Mouse (Mus musculus) embryo, embryonic 10.5 days (tissue): Measurements from ENCODE around the gene Rbm26.

Source experiments
- DNase-seq: peaks from one replicate; pipeline ENCODE4 v3.0.0-alpha.2; 2015; ENCODE audit warnings: low spot score

Gene Rbm26

DNA sequence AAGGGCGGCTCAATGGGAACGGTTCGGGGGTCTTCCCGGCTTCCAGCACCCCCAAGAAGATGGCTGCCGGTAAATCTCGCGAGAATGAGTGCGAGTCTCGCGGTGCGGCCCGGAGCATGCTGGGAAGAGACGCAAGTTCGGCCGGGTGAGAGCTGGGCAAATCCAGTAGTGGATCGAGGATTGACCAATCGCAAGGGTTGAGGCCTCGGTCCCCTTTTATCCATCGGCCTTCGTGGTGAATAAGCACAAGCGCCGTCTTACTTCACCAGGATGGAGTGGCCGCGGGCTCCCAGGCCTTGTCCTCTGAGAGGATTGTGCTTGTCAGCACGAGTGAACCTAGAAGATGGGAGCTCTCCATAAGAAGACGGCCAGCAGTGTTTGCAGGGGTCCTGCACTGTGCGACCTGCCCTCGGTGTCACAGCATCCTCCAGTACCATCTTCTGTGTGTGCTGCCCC, at the start of gene Rbm26:
TSS of gene Rbm26 (minus strand) at position 90 of the 456 bp plus-strand sequence.
- peak; percentile 97 for DNase-seq

DNA sequence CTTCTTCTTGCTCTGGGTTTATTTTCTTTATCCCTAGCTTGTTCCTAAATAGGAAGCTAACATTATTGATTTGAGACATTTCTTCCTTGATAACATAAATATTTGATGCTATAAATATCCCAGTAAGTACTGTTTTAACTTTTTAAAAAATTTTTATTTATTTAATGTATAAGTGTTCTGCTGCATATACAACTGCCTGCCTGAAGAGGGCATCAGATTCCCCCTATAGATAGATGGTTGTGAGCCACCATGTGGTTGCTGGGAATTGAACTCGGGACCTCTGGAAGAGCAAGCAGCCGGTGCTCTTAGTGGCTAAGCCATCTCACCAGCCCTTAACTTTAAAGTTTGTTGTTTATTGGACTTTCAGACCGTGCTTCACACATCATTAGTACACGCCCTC, 48.7 kb upstream of the Rbm26 start:
- no peak for DNase-seq

DNA sequence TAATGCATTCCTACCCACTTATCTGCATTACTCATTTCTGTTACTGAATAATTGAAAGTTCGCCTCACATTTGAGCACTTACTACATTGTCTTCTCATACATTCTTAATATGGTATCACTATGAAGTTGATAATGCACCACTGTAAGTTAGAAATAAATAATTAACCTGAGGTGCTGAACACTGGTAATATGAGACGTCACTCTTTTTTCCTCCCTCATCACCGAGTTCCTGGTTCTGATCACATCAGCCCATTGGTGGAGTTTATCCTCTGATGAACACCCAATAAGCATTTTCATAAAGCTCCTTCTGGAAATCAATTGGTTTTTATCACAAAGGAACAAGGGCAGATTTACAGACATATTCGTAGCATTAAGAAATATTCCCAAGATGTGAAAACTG, 45.1 kb upstream of the Rbm26 start:
- DNase-seq, result no peak

DNA sequence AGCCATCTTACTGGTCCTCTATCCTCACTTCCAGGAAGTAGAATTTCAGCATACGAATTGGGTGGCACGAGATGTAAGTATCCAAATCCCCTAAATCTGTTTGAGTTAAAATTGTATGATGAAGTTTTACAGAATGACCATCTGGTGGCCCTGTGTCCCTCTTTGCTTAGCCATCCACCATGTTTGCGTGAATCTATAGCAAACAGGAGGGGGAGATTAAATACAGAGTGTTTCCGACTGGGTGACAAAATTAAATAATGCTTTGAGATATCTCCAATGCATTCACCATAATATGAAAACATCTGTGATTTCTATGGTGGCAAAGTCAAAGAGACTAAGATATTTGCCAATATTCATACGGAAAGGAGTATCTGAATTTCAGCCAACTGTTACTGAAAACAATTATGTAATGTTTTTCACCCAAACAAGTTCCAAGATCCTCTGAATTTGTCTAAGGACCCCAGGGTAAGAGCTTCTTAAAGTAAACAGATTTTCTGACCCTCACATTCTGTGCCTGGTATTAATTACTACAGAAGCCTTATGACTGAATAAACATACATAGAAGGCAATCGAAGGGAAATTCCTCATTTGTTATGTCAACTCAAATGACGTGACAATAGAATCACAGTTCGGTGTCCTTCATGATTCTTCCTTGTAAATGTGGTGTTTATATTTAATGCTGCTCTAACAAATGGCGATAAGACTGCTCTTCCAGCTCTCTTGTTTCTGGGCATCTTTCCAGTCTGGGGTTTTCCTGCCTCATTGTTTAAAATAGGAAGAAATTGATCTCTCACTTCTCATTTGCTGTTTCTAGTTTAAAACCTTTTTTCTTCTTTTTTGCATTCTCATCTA, 42.6 kb upstream of the Rbm26 start:
- DNase-seq, result peak; percentile 13

DNA sequence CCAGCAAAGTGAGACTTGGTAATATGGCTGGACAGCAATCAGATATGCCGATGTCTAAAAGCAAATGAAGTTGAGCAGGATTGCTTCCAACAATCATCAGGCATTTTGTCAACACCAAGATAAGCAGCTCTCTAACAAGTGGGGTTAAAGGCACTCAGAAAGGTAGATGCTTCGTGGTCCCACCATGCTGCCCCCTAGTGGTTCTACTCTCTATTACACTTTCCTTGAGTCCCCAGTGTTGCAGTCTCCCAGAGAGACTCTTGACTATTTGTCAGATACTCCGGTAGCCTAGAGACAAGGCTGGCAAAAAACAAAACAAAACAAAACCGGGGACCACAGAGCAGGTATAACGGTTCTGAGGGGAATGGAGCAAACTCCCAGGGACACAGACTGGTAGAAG, 21.3 kb upstream of the Rbm26 start:
- DNase-seq, result peak; percentile 40

DNA sequence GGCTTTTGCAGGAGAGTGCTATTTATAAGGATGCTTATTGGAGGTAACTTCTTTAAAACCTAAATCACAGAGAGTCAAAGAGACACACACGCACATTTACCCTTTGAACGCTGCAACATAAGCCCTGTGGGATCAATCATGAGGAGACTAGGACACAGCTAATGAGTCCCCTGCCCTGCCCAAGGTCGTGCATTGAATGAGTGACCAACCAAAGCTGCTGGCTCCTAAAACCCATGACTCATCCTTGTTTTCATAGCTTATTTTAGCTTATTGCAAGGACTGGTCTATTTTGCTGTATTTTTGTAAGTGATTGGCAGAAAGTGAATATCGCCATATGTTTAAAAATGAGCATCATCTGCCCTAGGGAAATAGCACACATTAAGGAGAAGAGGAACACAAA, 17.6 kb upstream of the Rbm26 start:
- no peak for DNase-seq

DNA sequence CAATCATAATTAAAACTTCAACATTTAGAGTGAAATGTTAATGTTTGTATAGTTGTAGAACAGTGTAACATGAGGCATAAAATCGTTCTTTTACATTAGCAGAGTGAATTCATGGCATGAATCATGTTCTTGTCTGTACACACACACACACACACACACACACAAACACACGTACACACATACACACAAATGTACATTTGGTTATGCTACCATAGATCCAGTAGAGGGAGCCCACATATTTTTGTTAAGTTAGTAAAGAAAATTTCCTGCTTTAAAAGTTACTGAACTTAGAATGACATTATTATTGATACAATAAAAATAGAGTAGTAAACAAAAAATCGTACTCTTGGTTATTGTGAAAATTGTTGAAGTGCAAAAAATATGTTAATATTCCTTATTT, 7.7 kb upstream of the Rbm26 start:
- DNase-seq, result no peak

DNA sequence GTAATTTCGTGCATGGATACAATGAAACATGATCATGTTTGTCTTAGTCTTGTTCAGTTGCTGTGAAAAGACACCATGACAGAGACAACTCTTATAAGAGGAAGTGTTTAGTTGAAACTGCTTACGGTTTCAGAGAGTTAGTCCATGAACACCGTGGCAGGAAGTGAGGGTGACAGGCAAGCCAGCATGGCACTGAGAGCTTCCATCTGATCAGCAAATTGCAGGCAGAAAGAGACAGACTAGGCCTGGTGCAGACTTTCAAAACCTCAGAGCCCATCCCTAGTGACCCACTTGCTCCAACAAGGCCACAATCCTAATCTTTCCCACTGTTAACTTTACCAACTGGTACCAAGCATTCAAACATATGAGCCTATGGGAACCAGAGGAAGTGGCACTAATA, 5.7 kb upstream of the Rbm26 start:
- DNase-seq, result no peak

DNA sequence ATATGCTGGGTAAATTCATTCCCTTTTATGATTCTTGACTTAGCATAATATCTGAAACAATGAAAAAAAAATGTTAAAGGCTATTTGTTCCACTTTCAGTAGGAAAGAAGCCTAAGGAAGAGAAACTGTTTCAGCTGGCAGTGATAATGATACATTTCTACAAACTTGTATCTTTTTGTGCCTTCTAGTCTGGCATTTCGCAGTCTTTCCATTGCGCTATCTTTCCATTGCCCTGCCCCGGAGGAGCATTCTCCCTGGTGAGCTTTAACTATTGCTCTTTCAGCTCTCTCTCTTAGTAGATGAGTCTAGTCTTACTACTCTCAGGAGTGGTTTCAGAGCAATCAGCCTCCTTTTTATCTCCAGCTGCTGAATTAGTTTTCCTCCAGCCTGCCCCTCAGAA, 2.6 kb upstream of the Rbm26 start:
- no peak for DNase-seq

DNA sequence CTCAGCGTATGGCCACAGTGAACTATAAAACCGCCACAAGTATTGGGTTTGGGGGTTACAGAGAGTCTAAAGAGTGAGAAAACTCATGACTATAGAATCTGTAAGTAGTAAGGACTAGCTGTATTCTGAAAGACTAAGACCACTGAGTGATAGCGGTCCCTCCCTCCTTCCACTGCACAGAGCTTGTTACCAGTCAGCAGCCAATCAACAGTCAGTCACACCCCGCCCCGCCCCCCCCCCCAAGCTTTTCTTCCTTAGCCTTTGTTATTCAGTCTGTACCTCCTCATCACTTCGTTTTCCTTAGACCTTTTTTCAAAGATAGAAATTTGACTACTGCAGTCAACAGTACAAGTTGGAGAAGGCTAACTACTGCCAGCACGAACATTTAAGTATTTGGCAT, 1.9 kb upstream of the Rbm26 start:
- DNase-seq, result no peak

DNA sequence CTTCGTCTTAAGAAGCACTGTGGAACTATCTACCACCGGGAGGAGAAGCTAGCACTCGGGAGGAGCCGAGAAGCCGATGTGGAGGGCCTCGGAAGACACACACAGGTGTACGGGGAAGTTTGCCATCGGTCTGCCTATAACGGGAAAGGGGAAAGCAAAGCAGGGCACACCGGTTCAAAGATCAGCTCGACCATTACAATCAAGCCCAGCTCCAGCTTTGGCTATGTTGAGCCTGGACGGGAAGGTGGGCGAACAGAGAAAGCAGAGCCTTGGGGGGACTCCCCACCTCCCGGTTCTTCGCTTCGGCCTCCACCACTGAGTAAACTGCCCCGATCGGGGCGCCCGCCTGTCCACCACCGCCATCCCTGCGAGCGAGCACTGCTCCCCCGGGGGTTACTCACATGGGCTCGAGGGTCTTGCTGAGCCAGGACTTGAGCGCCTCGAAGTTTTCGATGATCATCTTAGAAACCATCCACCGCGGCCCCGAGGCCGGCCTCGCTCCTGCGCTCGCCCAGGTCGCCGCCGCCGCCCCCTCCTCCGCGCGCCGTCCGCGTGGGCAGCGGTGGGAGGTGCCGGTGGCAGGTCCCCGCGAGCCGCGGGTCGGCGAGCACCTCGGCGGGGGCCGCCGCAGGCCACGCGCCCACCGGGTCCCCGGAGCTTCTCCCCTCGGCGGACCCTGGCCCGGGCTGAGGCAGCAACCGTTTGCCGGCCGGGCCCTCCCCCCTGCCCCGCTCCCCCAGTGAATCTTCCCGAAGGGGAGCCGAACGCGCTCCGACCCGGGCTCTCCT, 552 bp downstream of the Rbm26 start:
- peak; percentile 41 for DNase-seq

DNA sequence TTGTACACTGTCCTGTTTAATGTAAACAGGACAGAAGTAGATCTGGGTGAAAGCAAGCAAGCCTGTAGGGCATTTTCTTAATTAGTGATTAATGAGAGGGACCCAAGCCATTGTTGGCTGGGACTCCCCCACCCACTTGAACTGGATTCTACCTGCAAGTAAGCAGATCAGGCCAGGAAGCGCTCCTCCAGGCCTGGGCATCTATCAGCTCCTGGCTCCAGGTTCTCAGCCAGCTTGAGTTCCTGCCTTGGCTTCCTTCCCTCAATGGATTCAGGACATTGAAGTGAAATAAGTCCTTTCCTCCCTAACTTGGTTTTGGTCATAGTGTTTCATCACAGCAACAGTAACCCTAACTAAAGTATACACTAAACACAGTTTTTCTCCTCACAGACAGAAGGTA, 9.9 kb downstream of the Rbm26 start:
- DNase-seq, result no peak

DNA sequence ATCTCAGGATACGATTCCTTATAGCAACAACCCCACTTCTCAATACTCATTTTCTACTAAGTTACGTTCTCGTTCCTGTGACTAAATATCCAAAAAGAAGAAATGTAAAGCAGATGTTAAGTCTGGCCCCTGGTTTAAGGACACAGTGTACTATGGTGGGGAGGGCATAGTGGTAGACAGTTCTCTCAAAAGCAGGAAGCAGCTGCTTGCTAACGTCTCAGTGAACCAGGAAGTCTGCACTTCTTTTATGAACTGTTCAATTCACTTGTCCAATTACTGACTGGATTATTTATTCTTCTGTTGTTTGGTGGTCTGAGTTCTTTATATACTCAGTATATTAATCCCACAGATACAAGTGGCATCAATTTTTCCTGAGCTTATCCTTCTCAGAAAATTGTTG, 12.3 kb downstream of the Rbm26 start:
- DNase-seq, result no peak

DNA sequence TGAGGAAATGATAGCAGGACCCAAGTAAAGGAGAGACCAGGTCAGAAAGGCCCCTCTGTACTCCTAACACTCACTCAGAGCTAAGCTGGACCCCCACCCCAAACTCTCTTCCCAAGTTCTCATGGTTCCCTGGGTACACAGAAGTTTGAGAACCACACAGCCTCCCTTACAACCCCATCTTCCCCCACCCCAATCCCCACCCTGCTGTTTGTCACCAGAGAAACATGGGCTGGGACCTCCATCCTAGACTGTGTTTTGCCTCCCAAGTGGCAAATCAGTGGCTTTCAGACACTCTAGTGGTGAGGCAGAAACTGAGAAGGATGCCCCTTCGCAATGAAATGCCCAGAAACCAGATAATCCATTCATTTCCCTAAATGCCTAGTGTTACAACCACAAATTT, 15.8 kb downstream of the Rbm26 start:
- no peak for DNase-seq

DNA sequence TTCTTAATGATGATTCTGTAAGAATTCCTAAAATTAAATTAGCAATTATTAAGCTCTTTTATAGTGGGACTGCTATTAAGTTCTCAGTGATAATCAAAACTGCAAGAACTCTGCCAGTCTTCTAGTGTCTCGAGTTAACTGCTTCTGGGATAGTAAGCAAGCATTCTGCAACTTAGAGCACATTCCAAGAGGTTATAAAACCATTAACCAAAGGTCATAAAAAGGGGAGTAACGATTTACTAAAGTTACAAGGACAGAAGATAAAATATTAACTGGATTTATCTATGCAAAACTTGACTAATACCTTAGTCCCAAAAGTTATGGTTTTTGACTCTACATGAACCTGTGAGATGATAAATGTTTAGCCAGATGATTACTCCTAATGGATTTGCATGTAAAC, 18.6 kb downstream of the Rbm26 start:
- DNase-seq, result no peak

DNA sequence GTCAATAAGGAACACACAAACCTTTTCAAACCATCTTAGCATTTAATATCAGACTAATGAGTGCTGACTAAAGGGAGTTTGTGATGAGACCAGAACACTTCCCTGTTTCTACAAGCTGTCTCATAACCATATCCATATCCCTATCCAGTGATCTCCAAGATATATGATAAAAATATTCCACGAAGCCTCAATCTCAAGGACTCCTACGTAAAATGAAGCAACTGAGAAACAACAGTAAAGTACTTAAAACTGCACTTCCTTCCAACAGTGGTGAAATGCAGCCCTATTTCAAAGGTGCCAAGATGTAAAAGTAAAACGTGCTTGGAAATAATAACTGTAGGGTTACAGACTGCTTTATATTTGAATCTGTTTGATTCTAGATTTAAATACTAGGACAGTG, 43.1 kb downstream of the Rbm26 start:
- no peak for DNase-seq

DNA sequence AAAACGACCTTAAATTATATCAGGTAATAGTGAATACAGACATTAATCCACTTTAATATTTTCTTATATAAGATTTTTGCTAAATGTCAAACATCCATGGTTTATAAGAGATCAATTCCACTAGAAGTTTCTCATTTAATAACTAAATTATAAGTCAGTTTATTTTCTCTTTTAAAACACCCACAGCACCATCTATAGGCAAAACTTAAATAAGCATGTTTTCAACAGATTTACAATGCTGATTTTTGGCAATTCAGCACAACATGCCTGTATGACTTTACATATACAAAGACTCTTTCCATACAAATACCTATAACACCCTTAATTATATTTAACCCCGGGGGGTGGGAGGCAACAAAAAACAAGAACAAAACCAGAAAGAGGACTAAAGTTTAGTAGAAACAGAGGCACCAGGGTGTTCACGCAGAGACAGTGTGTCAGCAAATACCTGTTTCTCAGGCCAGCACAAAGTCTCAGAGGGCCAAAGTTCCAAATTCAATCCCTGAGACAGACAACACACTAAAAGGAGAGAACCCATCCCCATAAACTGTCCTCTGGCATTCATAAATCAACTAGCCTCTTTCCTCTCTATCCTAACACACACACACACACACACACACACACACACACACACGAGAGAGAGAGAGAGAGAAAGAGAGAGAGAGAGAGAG, 49.3 kb downstream of the Rbm26 start:
- DNase-seq, result no peak

DNA sequence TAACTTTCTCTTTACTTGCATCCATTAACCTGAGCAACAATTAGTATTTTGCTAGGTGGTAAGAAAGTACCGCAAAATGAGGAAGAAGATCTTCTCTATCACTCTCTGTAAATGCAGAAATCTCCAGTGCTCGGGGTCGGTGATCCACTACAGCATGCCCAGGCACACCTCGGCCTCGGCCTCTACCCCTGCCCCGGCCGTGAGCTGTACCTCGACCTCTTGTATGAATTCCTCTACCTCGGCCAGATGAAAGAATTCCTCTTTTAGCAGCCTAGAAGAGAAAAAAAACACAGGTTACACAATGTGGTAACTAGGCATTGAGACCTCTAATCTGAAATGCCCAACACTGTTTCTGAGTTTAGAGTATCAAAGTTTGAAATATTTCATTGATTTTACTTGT, 52.6 kb downstream of the Rbm26 start:
- DNase-seq, result no peak

DNA sequence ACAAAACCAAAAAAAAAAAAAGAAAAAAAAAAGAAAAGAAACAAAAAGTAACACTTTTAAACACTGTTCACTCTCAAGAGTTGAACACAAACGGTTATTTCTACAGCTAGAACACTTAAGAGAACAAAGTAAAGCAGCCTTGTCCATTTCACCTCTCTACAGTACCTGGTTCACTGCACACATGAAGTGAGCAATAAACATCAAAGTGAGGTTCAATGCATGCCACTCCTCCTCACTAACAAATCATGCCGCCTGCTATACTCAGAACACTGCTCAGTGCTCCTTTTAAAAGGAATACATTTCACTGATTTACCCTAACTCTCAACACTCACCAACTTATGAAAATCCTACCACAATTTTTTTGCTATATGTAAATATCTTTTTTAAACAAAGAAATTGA, 61.7 kb downstream of the Rbm26 start:
- DNase-seq, result no peak

DNA sequence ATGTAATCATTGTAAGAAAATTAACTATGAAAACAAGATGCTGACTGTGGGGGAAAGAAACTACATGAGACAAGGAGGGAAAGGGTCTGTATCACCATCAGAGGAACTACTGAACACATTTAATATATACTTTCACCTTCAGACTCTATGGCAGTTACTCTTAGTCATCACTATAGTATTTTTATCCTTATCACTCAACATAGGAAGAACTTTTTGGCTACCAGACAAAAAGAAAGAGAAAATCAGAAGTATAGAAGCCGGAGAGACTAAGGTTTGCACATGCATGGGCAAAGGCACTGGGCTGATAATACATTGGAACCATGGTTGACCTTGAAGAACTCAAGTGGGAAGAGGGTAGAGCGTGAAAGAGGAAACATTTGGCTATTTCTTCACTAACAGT, 70.9 kb downstream of the Rbm26 start:
- DNase-seq, result no peak

DNA sequence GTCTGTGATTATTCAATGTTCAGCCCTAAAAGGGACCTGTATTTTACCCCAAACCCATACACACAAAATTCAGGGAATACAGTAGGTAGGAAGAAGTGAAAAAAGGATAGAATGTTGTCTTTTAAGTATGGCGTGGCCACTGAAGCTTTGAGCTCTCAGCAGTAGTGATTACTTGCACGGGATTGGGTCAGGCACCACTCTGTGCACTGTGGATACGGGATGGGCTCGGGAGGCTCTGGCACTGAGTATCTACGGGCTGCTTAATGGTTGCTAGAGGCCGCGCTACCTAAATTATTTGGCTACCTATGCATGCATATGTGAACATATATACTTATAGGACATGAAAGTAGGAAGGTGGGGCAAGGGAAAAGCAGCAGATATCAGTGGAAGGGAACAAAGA, 78.3 kb downstream of the Rbm26 start:
- no peak for DNase-seq

DNA sequence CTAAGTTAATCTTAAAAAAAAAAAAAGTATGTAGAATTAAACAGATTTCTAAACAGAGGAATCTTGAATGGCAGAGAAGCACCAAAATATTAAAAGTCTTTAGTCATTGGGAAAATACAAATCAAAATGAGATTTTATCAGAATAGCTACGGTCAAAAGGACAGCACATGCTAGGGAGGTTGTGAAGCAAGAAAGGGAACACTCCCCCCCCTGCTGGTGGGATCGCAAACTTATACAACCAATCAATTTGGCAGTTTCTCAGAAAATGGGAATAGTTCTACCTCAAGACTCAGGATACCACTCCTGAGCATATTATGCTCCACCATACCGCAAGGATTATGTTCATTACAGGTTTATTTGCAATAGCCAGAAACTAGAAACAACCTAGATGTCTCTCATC, 80.9 kb downstream of the Rbm26 start:
- DNase-seq, result no peak

DNA sequence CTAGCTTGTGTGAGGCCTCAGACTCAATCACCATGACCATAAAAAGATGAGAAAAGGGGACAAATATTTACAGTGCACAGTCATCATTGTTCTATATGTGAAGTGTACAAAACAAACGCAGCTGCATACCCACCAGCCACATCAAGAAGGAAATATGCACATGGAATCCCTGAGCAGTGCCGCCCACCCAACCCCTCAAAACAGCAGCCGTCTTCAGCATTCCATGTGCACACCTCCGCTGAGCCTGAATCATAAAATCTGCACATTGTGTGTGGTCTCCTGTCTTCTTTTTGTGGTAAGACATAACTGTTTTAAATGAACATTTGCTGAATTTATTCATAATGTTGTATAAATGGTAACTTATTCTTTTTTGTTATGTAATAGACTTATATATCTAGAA, 90.1 kb downstream of the Rbm26 start:
- DNase-seq, result no peak
